Mouse (Mus musculus): ENCODE data around the gene Nfkbil1. TPM values are rescaled to one million over a fixed set of nuclear protein-coding genes. Genes with fewer than 3 reads are reported as not detected.

Nfkbil1 gene
- polyA plus RNA-seq, 1 experiment from 2014 or later: 2.3 TPM

GRCm38 (mm10) chr17:35220156-35220952 is 15.2 kb downstream of the Nfkbil1 start, which contains the start of gene Gm16181:
Gene Gm16181 (plus strand): TSS chr17:35220834.
- Histone ChIP-seq H3K4me1 (replicated peaks; ENCODE audit: control insufficient read depth, insufficient read depth, low read length) (no peaks in the 10 kb centered on the region), H3K4me2 (replicated peaks; ENCODE audit: low read depth, low read length) (no peak within 1 kb of the TSS), H3K27me3 (ENCODE audit: control insufficient read depth, insufficient read depth, low read length) (no peaks in the 10 kb centered on the region), H3K27ac (ENCODE audit: low read depth, low read length) (no peak within 1 kb of the TSS), H3K4me3 (ENCODE audit: low read depth, low read length) (no peak within 1 kb of the TSS), H3K9ac (ENCODE audit: low read depth, low read length) (no peak within 1 kb of the TSS), H3K36me3 (ENCODE audit: control insufficient read depth, insufficient read depth, low read length) (0 out of 2 replicates have a peak, but pooled peaks cover 5% of the 10 kb centered on the region), H3K9me3 (ENCODE audit: control insufficient read depth, low read length) (no peaks in the 10 kb centered on the region)
- WGBS: 73% methylated on average over 26 of the region's 28 CpGs
- DNase-seq (ENCODE audit: low spot score) (no peak), ATAC-seq (ENCODE audit: low FRiP score) (no peak)

DNA sequence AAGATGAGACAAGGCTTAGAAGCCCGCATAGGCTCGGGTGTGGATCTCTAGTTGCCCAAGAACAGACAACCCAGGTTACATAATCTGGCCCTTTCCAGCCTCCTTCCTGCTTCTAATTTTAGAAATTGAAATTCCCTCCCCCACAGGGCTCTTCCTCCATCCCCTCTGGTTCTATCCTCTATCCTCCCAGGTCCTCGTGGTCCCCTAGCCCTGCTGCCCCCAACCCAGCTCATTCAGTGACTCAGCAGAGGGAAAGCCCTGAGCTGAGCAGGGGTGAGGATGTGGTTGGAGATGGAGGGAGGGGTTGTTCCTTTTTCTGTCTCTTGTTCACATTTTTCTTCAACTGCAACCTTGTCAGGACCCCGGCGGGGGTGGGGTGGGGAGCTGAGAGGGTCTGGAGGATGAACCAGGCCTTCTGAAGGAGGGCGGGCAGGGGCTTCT is 16.0 kb downstream of the Nfkbil1 start:
- H3K4me3 ChIP-seq (ENCODE audit: low read depth, low read length): no peak overlapping the region
- DNase-seq (ENCODE audit: low spot score): no peak
- H3K4me2 ChIP-seq (replicated peaks; ENCODE audit: low read depth, low read length): no peak overlapping the region
- H3K9ac ChIP-seq (ENCODE audit: low read depth, low read length): no peak overlapping the region
- ATAC-seq (ENCODE audit: low FRiP score): no peak
- H3K9me3 ChIP-seq (ENCODE audit: control insufficient read depth, low read length): no peaks in the 10 kb centered on the region
- H3K36me3 ChIP-seq (ENCODE audit: control insufficient read depth, insufficient read depth, low read length): no peaks in the 10 kb centered on the region
- WGBS: 92% methylated on average over 6 of the region's 6 CpGs
- H3K27me3 ChIP-seq (ENCODE audit: control insufficient read depth, insufficient read depth, low read length): no peaks in the 10 kb centered on the region
- no peaks in the 10 kb centered on the region for H3K4me1 ChIP-seq (replicated peaks; ENCODE audit: control insufficient read depth, insufficient read depth, low read length)
- H3K27ac ChIP-seq (ENCODE audit: low read depth, low read length): no peak overlapping the region

DNA sequence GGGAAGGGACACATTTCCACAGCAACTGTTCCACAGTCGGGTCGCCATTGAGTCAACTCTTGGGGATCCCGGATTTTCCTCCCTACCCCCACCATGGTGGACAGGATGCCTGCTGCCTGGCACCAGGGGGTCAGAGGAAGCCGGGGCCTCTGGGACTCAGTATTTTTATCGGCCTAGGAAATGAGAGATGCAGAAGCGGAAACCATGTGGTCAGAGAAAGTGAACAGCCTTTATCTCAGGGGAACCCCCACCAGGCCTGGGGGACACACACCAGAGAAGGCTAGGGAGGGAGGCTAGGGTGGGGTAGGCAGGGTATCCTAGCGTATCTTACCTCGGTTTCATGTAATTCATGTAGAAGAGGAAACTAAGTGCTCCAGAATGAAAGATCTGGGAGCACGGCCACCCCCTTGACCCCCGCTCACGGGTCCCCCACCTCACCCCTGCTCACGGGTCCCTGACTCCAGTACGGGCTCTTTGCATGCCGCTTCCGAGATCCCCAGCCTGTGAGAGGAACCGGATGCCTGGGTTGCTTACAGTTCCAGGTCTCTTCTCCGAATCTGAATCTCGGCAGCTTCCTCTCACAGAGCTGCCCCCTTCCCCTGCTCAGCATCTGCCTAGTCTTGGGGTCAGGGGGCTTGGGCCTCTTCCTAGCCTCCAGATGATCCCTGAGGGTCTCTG is 16.9 kb downstream of the Nfkbil1 start:
- Histone ChIP-seq H3K9ac (ENCODE audit: low read depth, low read length) (no peak overlapping the region), H3K4me3 (ENCODE audit: low read depth, low read length) (no peak overlapping the region), H3K36me3 (ENCODE audit: control insufficient read depth, insufficient read depth, low read length) (no peaks in the 10 kb centered on the region), H3K27ac (ENCODE audit: low read depth, low read length) (no peak overlapping the region), H3K4me1 (replicated peaks; ENCODE audit: control insufficient read depth, insufficient read depth, low read length) (no peaks in the 10 kb centered on the region), H3K4me2 (replicated peaks; ENCODE audit: low read depth, low read length) (no peak overlapping the region), H3K9me3 (ENCODE audit: control insufficient read depth, low read length) (no peaks in the 10 kb centered on the region), H3K27me3 (ENCODE audit: control insufficient read depth, insufficient read depth, low read length) (no peaks in the 10 kb centered on the region)
- no peak for ATAC-seq (ENCODE audit: low FRiP score)
- DNase-seq (ENCODE audit: low spot score): no peak
- WGBS: 85% methylated on average over 18 of the region's 18 CpGs

- Histone ChIP-seq H3K36me3 (ENCODE audit: control insufficient read depth, insufficient read depth, low read length) (no peaks in the 10 kb centered on the region), H3K4me1 (replicated peaks; ENCODE audit: control insufficient read depth, insufficient read depth, low read length) (no peaks in the 10 kb centered on the region)
Measured at GRCm38 (mm10) chr17:35213071-35213470, 22.5 kb downstream of the Nfkbil1 start.

DNA sequence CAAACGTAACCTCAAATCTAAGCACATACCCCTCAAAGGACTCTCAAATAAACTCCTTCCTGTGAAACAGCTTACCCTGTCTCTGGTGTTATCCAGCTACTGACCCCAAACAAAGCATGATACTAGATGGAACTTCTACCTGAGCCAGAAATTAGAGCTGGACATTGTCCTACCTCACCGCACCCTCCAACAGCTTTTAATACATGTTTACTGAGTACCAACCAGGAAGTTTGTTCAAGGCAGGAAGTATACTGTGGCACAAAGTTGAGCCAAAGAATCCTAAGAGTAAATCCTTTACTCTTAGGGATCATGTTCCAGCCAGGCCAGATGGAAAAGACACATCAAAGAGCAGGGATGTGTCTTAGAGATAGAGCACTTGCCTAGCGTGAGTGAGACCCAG is 25.0 kb downstream of the Nfkbil1 start:
- Histone ChIP-seq H3K36me3 (ENCODE audit: control insufficient read depth, insufficient read depth, low read length) (no peaks in the 10 kb centered on the region), H3K4me2 (replicated peaks; ENCODE audit: low read depth, low read length) (no peak overlapping the region), H3K27me3 (ENCODE audit: control insufficient read depth, insufficient read depth, low read length) (no peaks in the 10 kb centered on the region), H3K9ac (ENCODE audit: low read depth, low read length) (no peak overlapping the region), H3K4me1 (replicated peaks; ENCODE audit: control insufficient read depth, insufficient read depth, low read length) (no peaks in the 10 kb centered on the region), H3K4me3 (ENCODE audit: low read depth, low read length) (no peak overlapping the region), H3K27ac (ENCODE audit: low read depth, low read length) (no peak overlapping the region), H3K9me3 (ENCODE audit: control insufficient read depth, low read length) (no peaks in the 10 kb centered on the region)
- no peak for ATAC-seq (ENCODE audit: low FRiP score)
- DNase-seq (ENCODE audit: low spot score): no peak
- 83% methylated on average over 3 of the region's 3 CpGs for WGBS

More at GRCm38 (mm10) chr17:35213071-35213470, 22.5 kb downstream of the Nfkbil1 start:
- DNase-seq (ENCODE audit: low spot score) (no peak), ATAC-seq (ENCODE audit: low FRiP score) (no peak)
- H3K4me2 ChIP-seq (replicated peaks; ENCODE audit: low read depth, low read length): no peak overlapping the region
- H3K27ac ChIP-seq (ENCODE audit: low read depth, low read length): no peak overlapping the region
- no peak overlapping the region for H3K9ac ChIP-seq (ENCODE audit: low read depth, low read length)
- H3K4me3 ChIP-seq (ENCODE audit: low read depth, low read length): no peak overlapping the region
- H3K27me3 ChIP-seq (ENCODE audit: control insufficient read depth, insufficient read depth, low read length): no peaks in the 10 kb centered on the region
- 93% methylated on average over 5 of the region's 5 CpGs for WGBS
- H3K9me3 ChIP-seq (ENCODE audit: control insufficient read depth, low read length): no peaks in the 10 kb centered on the region

DNA sequence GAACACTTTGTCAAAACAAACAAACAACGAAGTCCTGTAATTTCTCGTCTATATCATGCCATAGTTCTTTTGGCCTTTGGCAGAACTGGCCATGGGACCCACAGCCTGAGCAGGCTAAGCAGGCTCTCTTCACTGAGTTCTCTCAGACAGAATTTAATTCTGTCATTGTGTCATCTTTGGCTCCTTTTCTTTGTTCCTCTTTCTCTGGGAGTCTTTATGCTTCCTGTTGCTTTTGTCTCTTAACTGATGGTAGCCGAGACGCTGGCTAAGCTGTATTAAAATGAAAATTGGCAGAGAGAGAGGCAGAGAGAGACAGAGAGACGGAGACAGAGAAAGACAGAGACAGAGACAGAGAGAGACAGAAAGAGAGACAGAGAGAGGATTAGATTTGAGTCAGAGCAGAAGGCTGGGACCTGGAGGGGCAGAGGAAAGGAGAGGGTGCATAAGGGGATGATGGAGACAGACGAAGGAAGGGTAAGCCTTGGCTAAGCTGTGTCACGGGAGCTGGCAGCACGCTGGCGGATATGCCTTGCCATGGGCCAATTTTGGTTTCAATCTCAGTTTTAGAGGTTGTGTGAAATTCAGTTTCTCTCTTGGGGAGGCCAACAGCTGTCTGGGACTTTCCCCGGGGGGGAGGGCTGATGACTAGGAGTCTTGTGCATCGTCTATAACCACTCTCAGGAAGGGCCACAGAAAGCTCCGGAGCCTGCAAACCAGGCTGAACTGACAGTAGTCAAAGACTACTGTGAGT is 25.6 kb downstream of the Nfkbil1 start:
- no peak for DNase-seq (ENCODE audit: low spot score)
- Histone ChIP-seq H3K27ac (ENCODE audit: low read depth, low read length) (no peak overlapping the region), H3K9me3 (ENCODE audit: control insufficient read depth, low read length) (no peaks in the 10 kb centered on the region), H3K27me3 (ENCODE audit: control insufficient read depth, insufficient read depth, low read length) (no peaks in the 10 kb centered on the region), H3K9ac (ENCODE audit: low read depth, low read length) (no peak overlapping the region), H3K4me1 (replicated peaks; ENCODE audit: control insufficient read depth, insufficient read depth, low read length) (no peaks in the 10 kb centered on the region), H3K4me3 (ENCODE audit: low read depth, low read length) (no peak overlapping the region), H3K36me3 (ENCODE audit: control insufficient read depth, insufficient read depth, low read length) (no peaks in the 10 kb centered on the region), H3K4me2 (replicated peaks; ENCODE audit: low read depth, low read length) (no peak overlapping the region)
- ATAC-seq (ENCODE audit: low FRiP score): no peak
- whole genome bisulfite sequencing: 79% methylated on average over 12 of the region's 12 CpGs

- Histone ChIP-seq H3K4me3 (ENCODE audit: low read depth, low read length) (no peak overlapping the region), H3K4me1 (replicated peaks; ENCODE audit: control insufficient read depth, insufficient read depth, low read length) (no peaks in the 10 kb centered on the region), H3K27ac (ENCODE audit: low read depth, low read length) (no peak overlapping the region), H3K27me3 (ENCODE audit: control insufficient read depth, insufficient read depth, low read length) (peaks cover 2% of the 10 kb centered on the region; the same call in 1 of the 2 replicates), H3K9ac (ENCODE audit: low read depth, low read length) (no peak overlapping the region), H3K4me2 (replicated peaks; ENCODE audit: low read depth, low read length) (no peak overlapping the region), H3K36me3 (ENCODE audit: control insufficient read depth, insufficient read depth, low read length) (no peaks in the 10 kb centered on the region), H3K9me3 (ENCODE audit: control insufficient read depth, low read length) (no peaks in the 10 kb centered on the region)
- ATAC-seq (ENCODE audit: low FRiP score) (no peak), DNase-seq (ENCODE audit: low spot score) (no peak)
- 56% methylated on average over 10 of the region's 10 CpGs for WGBS
Measured at GRCm38 (mm10) chr17:35205380-35205769, 30.2 kb downstream of the Nfkbil1 start.

GRCm38 (mm10) chr17:35204494-35205379 is 30.9 kb downstream of the Nfkbil1 start, which contains the start of gene Lta:
Gene Lta (minus strand): TSS chr17:35205351.
- ATAC-seq (ENCODE audit: low FRiP score): no peak

More at GRCm38 (mm10) chr17:35204494-35205379, 30.9 kb downstream of the Nfkbil1 start, which contains the start of gene Lta:
- Histone ChIP-seq H3K4me1 (replicated peaks; ENCODE audit: control insufficient read depth, insufficient read depth, low read length) (no peaks in the 10 kb centered on the region), H3K4me3 (ENCODE audit: low read depth, low read length) (no peak within 1 kb of the TSS), H3K27me3 (ENCODE audit: control insufficient read depth, insufficient read depth, low read length) (peaks cover 2% of the 10 kb centered on the region; the same call in 1 of the 2 replicates), H3K9ac (ENCODE audit: low read depth, low read length) (no peak within 1 kb of the TSS), H3K9me3 (ENCODE audit: control insufficient read depth, low read length) (no peaks in the 10 kb centered on the region), H3K4me2 (replicated peaks; ENCODE audit: low read depth, low read length) (no peak within 1 kb of the TSS), H3K27ac (ENCODE audit: low read depth, low read length) (no peak within 1 kb of the TSS), H3K36me3 (ENCODE audit: control insufficient read depth, insufficient read depth, low read length) (no peaks in the 10 kb centered on the region)
- DNase-seq (ENCODE audit: low spot score): no peak
- WGBS: 26% methylated on average over 20 of the region's 20 CpGs

Measured in hindbrain, embryonic 11.5 days (tissue).